Mouse (Mus musculus) stomach, postnatal 0 days (tissue): ENCODE data around the gene Gtpbp10.

Source experiments
- CTCF ChIP-seq: IDR thresholded peaks from 2 replicates; pipeline ENCODE4 v1.5.1; 2016; ENCODE audit warnings: antibody characterized with exemption, low read depth, mild to moderate bottlenecking, moderate library complexity
- EP300 ChIP-seq: optimal IDR thresholded peaks from 2 replicates; pipeline ENCODE3; 2016; ENCODE audit warnings: antibody characterized with exemption

- TF ChIP-seq CTCF (no peak), EP300 (no peak)
These were observed 57.8 kb downstream of the Gtpbp10 start for GRCm38 (mm10) chr5:5501583-5501982.
